Mouse (Mus musculus): ENCODE data around the gene Pdilt. TPM values are rescaled to one million over a fixed set of nuclear protein-coding genes. Genes with fewer than 3 reads are reported as not detected.
"Not testable (repeated sequence)": the region's sequence is repeated elsewhere in the genome, so short reads cannot be mapped to it uniquely, and the experiment has no call there.

Pdilt gene
- total RNA-seq (2021) = not detected

GRCm38 (mm10) chr7:119523389-119523788 lies at the start of gene Pdilt:
Gene Pdilt, minus strand, starts transcription at chr7:119523489.
- intact Hi-C loops (cut with DNase I) = no loop called here
- no peak for DNase-seq (ENCODE audit: low spot score in 2 of 2)

GRCm38 (mm10) chr7:119562476-119562875 lies 39.2 kb upstream of the Pdilt start:
- intact Hi-C loops (cut with DNase I); DNase-seq (ENCODE audit: low spot score in 2 of 2): not testable (repeated sequence)

GRCm38 (mm10) chr7:119561441-119561840 lies 38.2 kb upstream of the Pdilt start:
- intact Hi-C loops (cut with DNase I) = no loop called here
- no peak for DNase-seq (ENCODE audit: low spot score in 2 of 2)

- DNase-seq (ENCODE audit: low spot score in 2 of 2) = no peak
- intact Hi-C loops (cut with DNase I) = no loop called here
Observed at GRCm38 (mm10) chr7:119560452-119560835, 37.2 kb upstream of the Pdilt start.

DNA sequence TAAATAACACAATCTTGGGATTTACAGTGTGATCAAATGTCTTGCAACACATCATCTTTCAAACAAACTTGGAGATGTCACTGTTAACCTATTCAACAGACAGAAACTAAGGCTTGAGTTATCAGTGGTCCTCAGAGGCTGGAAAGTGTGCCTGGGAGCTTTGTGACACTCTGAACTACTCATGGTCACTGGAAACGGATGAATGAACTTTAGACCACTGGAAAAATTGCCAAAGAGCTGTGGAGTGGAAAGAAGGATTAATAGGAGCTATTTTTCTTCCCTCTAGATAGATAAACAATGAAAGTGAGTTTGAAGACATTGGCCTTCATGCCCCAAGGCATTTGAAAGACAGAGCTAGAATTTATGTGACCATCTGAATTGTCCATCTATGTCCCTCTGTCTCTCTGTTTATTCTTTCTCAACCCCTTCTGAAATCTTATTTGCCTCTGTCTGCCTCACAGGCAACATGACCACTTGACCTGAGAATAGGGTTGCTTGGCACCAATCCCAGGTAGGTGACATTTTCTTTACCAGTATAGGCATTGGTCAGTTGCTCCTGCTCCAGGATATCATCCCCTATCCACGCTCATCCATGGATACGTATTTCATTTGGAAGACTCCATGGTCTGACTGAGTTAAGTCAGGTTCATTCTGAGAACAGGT lies 36.6 kb upstream of the Pdilt start:
- intact Hi-C loops (cut with DNase I) = no loop called here
- no peak for DNase-seq (ENCODE audit: low spot score in 2 of 2)

DNA sequence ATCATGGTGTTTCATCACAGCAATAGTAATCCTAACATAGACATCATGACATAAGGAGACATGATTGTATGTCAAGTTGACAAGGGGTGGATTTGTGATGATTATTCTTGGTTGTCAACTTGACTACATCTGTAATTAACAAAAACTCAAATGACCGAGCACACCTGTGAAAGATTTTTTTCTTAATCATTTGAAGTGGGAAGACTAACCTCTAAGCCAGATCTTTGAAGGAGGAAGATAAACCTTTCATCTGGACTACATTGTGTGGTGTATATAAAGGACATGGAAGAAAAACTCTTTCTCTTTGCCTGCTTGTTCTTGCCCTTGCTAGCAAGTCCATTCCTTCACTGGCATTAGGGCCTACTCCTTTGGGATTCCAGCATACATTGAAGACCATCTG lies 30.8 kb upstream of the Pdilt start, which contains the start of gene Acsm2:
Gene Acsm2 (plus strand): TSS at position 301 of the 400 bp plus-strand sequence.
- intact Hi-C loops (cut with DNase I) = no loop called here
- DNase-seq (ENCODE audit: low spot score in 2 of 2) = no peak

DNA sequence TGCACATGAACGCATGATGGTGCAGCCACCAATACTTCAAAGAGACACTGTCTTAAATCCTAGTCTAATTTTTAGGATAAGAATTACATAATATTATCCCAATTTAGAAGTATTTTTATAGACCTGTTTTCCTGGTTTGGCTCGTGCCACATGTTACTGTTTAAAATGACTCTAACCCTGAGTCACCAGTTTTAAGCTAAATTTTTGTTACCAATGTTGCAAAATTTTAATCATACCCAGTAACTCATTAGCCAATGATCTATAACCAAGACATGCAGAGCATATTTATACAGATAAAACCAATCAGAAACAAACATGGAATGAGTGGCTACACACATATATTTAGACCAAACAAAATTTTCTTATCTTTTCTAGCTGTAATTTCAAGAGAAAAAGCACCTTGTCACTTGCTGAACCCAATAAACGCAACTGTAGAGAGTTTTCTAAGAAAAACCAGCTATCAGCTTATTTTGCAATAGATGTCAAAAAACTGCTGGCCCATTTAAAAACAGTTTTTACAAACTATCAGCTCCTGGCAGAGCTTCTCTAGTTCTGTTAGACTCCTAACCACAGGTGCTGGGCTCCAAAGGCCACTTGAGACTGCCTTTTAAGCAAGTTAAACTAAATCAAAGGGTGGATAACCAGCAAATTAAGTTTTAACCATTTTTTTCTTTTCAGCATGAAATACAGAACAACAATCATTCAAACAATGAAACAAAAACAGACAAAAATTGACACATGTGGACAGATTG lies 27.4 kb upstream of the Pdilt start:
- intact Hi-C loops (cut with DNase I) = no loop called here
- no peak for DNase-seq (ENCODE audit: low spot score in 2 of 2)

DNA sequence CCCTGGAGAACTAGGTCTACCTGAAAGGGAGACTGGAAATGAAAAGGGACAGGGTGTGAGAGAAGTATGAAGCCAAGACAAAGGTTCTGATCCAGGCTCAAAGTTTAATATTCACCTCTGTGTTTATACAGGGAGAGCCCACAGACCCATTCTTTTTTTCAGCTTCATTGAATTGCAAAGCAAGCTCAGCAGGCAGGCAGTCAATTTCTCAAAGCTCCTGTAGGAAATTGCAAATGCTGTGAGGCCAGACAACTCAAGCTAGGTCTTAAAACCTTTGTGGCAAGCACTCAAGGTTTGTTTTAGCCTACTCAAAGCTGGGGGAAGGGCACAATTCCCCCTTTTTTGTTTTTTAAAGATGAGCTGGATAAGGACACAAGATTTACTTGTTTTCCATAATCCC lies 22.3 kb upstream of the Pdilt start:
- intact Hi-C loops (cut with DNase I) = no loop called here
- DNase-seq (ENCODE audit: low spot score in 2 of 2) = no peak

DNA sequence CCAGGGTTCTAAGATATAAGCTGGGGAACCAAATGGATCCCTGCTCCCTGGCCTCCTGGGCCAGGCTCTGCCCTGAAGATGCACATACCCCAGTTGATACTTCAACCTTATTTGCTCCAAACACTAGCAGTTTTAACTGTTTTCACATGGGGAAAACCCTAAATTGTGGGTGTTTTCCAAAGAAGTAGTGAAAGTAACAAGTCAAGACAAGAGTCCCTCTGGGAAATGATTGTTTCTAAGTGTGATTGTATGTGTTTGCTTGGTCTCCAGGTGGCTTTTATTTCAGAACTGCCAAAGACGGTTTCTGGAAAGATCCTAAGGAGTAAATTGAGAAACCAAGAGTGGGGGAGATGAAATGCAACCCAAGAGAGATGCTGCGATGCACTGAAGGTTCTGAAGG lies 19.2 kb upstream of the Pdilt start:
- intact Hi-C loops (cut with DNase I) = no loop called here
- DNase-seq (ENCODE audit: low spot score in 2 of 2) = no peak

DNA sequence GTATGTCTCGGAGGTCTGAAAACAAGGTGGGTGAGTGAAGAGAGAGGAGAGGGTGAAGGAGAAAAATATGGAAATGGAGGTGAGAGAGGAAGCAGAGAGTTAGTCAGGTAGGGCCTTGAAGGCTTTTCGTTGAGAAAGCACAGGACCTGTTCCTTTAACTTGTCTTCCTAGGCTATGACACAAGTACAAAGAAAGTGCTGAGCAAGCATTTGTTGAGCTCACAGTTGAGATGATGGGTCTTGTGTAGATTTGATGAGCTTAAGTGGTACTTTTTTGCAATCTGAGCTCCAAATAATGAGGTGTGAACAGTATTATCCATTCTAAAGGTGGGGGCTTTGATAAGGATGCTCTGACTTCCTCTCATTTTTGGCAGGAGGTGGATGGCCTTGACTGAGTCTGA lies 11.1 kb upstream of the Pdilt start:
- intact Hi-C loops (cut with DNase I) = no loop called here
- no peak for DNase-seq (ENCODE audit: low spot score in 2 of 2)

DNA sequence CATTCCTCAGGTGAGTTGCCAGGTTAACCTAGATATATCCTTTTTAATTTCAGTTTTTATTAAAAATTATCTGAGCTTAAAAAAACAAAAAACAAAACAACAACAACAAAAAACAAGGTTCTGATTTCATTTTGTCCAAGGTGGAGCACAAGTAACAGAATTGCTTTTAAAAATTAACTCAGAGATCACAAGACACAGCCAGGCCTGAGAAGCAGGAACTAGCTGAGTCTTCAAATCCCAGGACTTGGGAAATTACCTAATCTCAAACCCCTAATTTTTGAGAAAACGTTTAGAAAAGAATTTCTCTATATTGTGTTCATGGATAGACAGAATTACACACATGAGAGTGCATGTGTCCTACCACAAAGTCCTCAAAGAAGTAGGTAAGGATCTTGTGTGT lies 9.6 kb upstream of the Pdilt start:
- intact Hi-C loops (cut with DNase I) = no loop called here
- DNase-seq (ENCODE audit: low spot score in 2 of 2) = no peak

- no peak for DNase-seq (ENCODE audit: low spot score in 2 of 2)
- intact Hi-C loops (cut with DNase I) = no loop called here
Observed at GRCm38 (mm10) chr7:119528617-119529016, 5.3 kb upstream of the Pdilt start.

DNA sequence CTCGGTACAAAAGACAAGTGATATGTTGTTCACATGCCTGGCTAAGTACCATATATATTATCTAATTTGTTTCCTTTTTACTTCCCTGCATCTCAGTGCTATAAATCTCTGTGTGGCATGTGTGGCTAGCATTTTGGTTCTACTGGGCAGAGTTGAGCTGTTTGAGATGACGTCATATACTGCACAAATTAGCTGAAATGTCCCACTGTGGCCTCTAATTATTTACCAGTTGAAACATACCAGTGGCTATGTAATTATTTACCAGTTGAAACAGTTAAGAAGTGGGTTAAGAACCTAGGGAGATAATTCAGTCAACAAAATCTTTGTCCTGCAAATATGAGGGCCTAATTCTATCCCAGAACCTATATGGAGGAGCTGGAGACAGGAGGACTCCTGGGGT lies 4.3 kb upstream of the Pdilt start:
- DNase-seq (ENCODE audit: low spot score in 2 of 2) = no peak
- intact Hi-C loops (cut with DNase I) = no loop called here

- DNase-seq (ENCODE audit: low spot score in 2 of 2) = no peak
- intact Hi-C loops (cut with DNase I) = no loop called here
Observed at GRCm38 (mm10) chr7:119527135-119527534, 3.8 kb upstream of the Pdilt start.

DNA sequence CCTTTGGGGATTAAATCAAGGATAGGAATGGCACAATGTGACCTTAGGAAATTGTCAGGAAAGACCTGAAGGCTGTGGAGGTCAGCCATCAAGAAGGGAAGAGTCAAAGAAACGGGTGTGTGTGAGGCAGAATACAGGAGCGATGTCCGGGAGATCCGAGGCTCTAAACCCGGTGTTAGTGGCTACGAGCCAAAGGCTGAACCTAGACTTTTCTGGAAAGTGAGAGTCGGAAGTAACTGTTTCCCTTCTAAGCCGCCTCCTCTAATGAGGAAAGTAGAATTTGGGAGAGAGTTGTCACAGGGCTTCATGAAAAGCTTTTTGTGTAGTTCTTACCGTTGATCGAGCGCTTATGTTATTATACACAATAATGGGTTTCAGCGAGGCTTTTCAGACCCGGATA lies 3.2 kb upstream of the Pdilt start:
- intact Hi-C loops (cut with DNase I) = no loop called here
- no peak for DNase-seq (ENCODE audit: low spot score in 2 of 2)

DNA sequence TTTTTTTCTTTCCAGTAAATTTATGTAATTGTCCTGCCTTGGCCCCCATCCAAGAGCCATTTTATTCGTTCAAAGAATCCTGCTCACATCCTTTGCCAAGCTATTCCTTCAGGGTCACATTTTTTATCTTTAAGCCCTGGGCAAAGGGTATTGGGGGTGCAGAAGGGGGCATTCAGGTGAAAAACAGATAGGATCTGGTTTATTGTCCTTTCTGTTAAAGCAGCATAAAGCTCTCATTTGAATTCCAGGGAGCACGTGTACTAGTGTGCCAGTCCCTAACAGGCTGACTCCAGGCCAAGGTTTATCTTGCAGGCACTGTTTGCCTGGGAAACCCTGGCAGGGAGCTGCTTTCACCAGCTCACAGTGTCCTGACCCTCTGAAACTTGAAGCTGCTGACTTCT lies 2.6 kb upstream of the Pdilt start:
- intact Hi-C loops (cut with DNase I) = no loop called here

GRCm38 (mm10) chr7:119522385-119522784 lies 904 bp downstream of the Pdilt start:
- DNase-seq (ENCODE audit: low spot score in 2 of 2) = no peak
- intact Hi-C loops (cut with DNase I) = no loop called here

More for the DNA sequence above, 2.6 kb upstream of the Pdilt start:
- no peak for DNase-seq (ENCODE audit: low spot score in 2 of 2)

- intact Hi-C loops (cut with DNase I) = no loop called here
- DNase-seq (ENCODE audit: low spot score in 2 of 2) = no peak
Observed at GRCm38 (mm10) chr7:119521816-119522215, 1.5 kb downstream of the Pdilt start.

- intact Hi-C loops (cut with DNase I) = loop anchor here (10.0 kb wide), 2 partner anchors 155 to 505 kb away; no protein-coding TSS in a partner anchor
- DNase-seq (ENCODE audit: low spot score in 2 of 2) = peak; percentile 72 to 74
Observed at GRCm38 (mm10) chr7:119519654-119520053, 3.6 kb downstream of the Pdilt start.

- DNase-seq (ENCODE audit: low spot score in 2 of 2) = no peak
- intact Hi-C loops (cut with DNase I) = loop anchor here (10.0 kb wide), 2 partner anchors 156 to 504 kb away; no protein-coding TSS in a partner anchor
Observed at GRCm38 (mm10) chr7:119519163-119519562, 4.1 kb downstream of the Pdilt start, which contains the start of gene Acsm5. Gene Acsm5, plus strand, starts transcription at chr7:119519463.

- intact Hi-C loops (cut with DNase I) = loop anchor here (10.0 kb wide), 2 partner anchors 159 to 501 kb away; no protein-coding TSS in a partner anchor
Observed at GRCm38 (mm10) chr7:119516272-119516558, 7.1 kb downstream of the Pdilt start.

More at GRCm38 (mm10) chr7:119516272-119516558, 7.1 kb downstream of the Pdilt start:
- no peak for DNase-seq (ENCODE audit: low spot score in 2 of 2)

Measured in left cerebral cortex, postnatal 36 days (tissue).